Mouse (Mus musculus): Measurements from ENCODE around the gene Sirt7.
"Not testable (repeated sequence)": the region's sequence is repeated elsewhere in the genome, so short reads cannot be mapped to it uniquely, and the experiment has no call there.

Gene Sirt7

GRCm38 (mm10) chr11:120616617-120617294 lies 8.3 kb downstream of the Sirt7 start:
- no peak for DNase-seq

- no peak for DNase-seq
These were observed 9.3 kb downstream of the Sirt7 start for GRCm38 (mm10) chr11:120615606-120616203.

GRCm38 (mm10) chr11:120615167-120615566 lies 9.9 kb downstream of the Sirt7 start:
- no peak for DNase-seq

GRCm38 (mm10) chr11:120613976-120614375 lies 11.1 kb downstream of the Sirt7 start:
- DNase-seq = peak in 1 of 2 experiments; percentile 52

- peak in 1 of 2 experiments; percentile 46 for DNase-seq
These were observed 11.5 kb downstream of the Sirt7 start for GRCm38 (mm10) chr11:120613481-120613972.

- DNase-seq = peak; percentile 97
These were observed 12.3 kb downstream of the Sirt7 start for GRCm38 (mm10) chr11:120612763-120613162.

GRCm38 (mm10) chr11:120610477-120611046 lies 14.5 kb downstream of the Sirt7 start:
- peak in 1 of 2 experiments; percentile 29 for DNase-seq

- DNase-seq = peak in 1 of 2 experiments; percentile 35
These were observed 15.8 kb downstream of the Sirt7 start for GRCm38 (mm10) chr11:120609250-120609649.

- peak in 1 of 2 experiments; percentile 29 for DNase-seq
These were observed 16.6 kb downstream of the Sirt7 start, which contains the start of gene Npb for GRCm38 (mm10) chr11:120608241-120609034. Npb (plus strand) TSS chr11:120608477.

GRCm38 (mm10) chr11:120606764-120607163 lies 18.3 kb downstream of the Sirt7 start:
- DNase-seq = peak in 1 of 2 experiments; percentile 3

- no peak for DNase-seq
These were observed 19.4 kb downstream of the Sirt7 start for GRCm38 (mm10) chr11:120605667-120606066.

GRCm38 (mm10) chr11:120603545-120603944 lies 21.5 kb downstream of the Sirt7 start:
- no peak for DNase-seq

- DNase-seq = no peak
These were observed 24.3 kb downstream of the Sirt7 start for GRCm38 (mm10) chr11:120600716-120601115.

- DNase-seq = peak in 1 of 2 experiments; percentile 25
These were observed 26.0 kb downstream of the Sirt7 start for GRCm38 (mm10) chr11:120598990-120599549.

- peak; percentile 95 to 97 for DNase-seq
These were observed 26.6 kb downstream of the Sirt7 start, which contains the start of the genes Alyref and Anapc11 for GRCm38 (mm10) chr11:120598283-120598989. Alyref (minus strand) TSS chr11:120598365. Anapc11 (plus strand) TSS chr11:120598421.

GRCm38 (mm10) chr11:120597240-120598235 lies 27.5 kb downstream of the Sirt7 start:
- no peak for DNase-seq

- no peak for DNase-seq
These were observed 36.5 kb downstream of the Sirt7 start for GRCm38 (mm10) chr11:120588531-120588930.

- DNase-seq = no peak
These were observed 41.1 kb downstream of the Sirt7 start for GRCm38 (mm10) chr11:120583937-120584336.

GRCm38 (mm10) chr11:120582982-120583293 lies 42.1 kb downstream of the Sirt7 start:
- DNase-seq = not testable (repeated sequence)

GRCm38 (mm10) chr11:120582268-120582981 lies 42.6 kb downstream of the Sirt7 start:
- DNase-seq = peak in 1 of 2 experiments; percentile 56

Data from cerebellum, postnatal 25 days (tissue).